Mouse (Mus musculus) MEL (cell line): ENCODE results near the gene Klf13. TPM values are rescaled to one million over a fixed set of nuclear protein-coding genes. Genes with fewer than 3 reads are reported as not detected.

ENCODE experiments used
- DNase-seq: peaks from one replicate; pipeline ENCODE4 v3.0.0; 2011; ENCODE audit warnings: low read depth, low spot score
- H3K27ac ChIP-seq: 2 replicates; pipeline ENCODE4 v1.5.1; 2012; ENCODE audit warnings: low read depth, mild to moderate bottlenecking, control low read depth, low read length, moderate library complexity; ENCODE audit not compliant: control insufficient read depth
- H3K27me3 ChIP-seq, 2 experiments: fragments of 150-350 bp in 1 of 2; sonication (generic) in 1 of 2; 2 replicates each; pipeline ENCODE4 v1.6.1; 2012; ENCODE audit warnings: low read length in 2 of 2, mild to moderate bottlenecking in 2 of 2, improper control_type of control experiment in 1 of 2, moderate library complexity in 1 of 2; ENCODE audit not compliant: insufficient read depth in 2 of 2, control insufficient read depth in 1 of 2
- H3K36me3 ChIP-seq, 2 experiments: 2 replicates each; pipeline ENCODE4 v1.6.1; 2012 to 2014; ENCODE audit warnings: low read length in 2 of 2, improper control_type of control experiment in 1 of 2, inconsistent platforms in 1 of 2, mild to moderate bottlenecking in 1 of 2; ENCODE audit not compliant: insufficient read depth in 2 of 2, control insufficient read depth in 1 of 2
- H3K4me1 ChIP-seq, 2 experiments: fragments of 150-350 bp in 1 of 2; sonication (generic) in 1 of 2; 2 replicates each; pipeline ENCODE4 v1.6.1; 2012; ENCODE audit warnings: low read length in 2 of 2, improper control_type of control experiment in 1 of 2, mild to moderate bottlenecking in 1 of 2; ENCODE audit not compliant: insufficient read depth in 2 of 2, control insufficient read depth in 1 of 2
- H3K4me3 ChIP-seq, 2 experiments: fragments of 150-350 bp in 1 of 2; sonication (generic) in 1 of 2; 2 replicates each; pipeline ENCODE4 v1.5.1; 2012; ENCODE audit warnings: low read depth in 2 of 2, low read length in 2 of 2, mild to moderate bottlenecking in 2 of 2, moderate library complexity in 2 of 2, control low read depth in 1 of 2, improper control_type of control experiment in 1 of 2; ENCODE audit not compliant: control insufficient read depth in 1 of 2, insufficient read depth in 1 of 2
- H3K79me2 ChIP-seq: 2 replicates; pipeline ENCODE4 v1.6.1; 2012; ENCODE audit warnings: mild to moderate bottlenecking, low read length, moderate library complexity; ENCODE audit not compliant: control insufficient read depth, poor library complexity, insufficient read depth
- H3K9ac ChIP-seq: 2 replicates; pipeline ENCODE4 v1.6.1; 2012; ENCODE audit warnings: low read depth, mild to moderate bottlenecking, control low read depth, low read length, moderate library complexity; ENCODE audit not compliant: control insufficient read depth, poor library complexity, severe bottlenecking
- H3K9me3 ChIP-seq: fragments of 150-350 bp; sonication (generic); replicated peaks from 2 replicates; pipeline ENCODE4 v1.6.1; 2012; ENCODE audit warnings: mild to moderate bottlenecking, low read length, improper control_type of control experiment, moderate library complexity; ENCODE audit not compliant: insufficient read depth
- BHLHE40 ChIP-seq: IDR thresholded peaks from 2 replicates; pipeline ENCODE4 v1.6.1; 2012; ENCODE audit warnings: low read depth, mild to moderate bottlenecking, inconsistent platforms, low read length, improper control_type of control experiment, borderline replicate concordance
- CTCF ChIP-seq, 3 experiments: IDR thresholded peaks in 2 of 3; conservative IDR thresholded peaks in 1 of 3; 2 replicates each; pipeline ENCODE4 v1.5.1; 2011 to 2012; ENCODE audit warnings: low read length in 3 of 3, low read depth in 2 of 3, mild to moderate bottlenecking in 2 of 3, improper control_type of control experiment in 1 of 3, inconsistent platforms in 1 of 3, mixed read lengths in 1 of 3, moderate library complexity in 1 of 3; ENCODE audit not compliant: control insufficient read depth in 1 of 3, insufficient read depth in 1 of 3, poor library complexity in 1 of 3, severe bottlenecking in 1 of 3
- EP300 ChIP-seq, 2 experiments: IDR thresholded peaks; 2 replicates each; pipeline ENCODE4 v1.6.1; 2011; ENCODE audit warnings: improper control_type of control experiment in 2 of 2, low read length in 2 of 2, low read depth in 1 of 2, mild to moderate bottlenecking in 1 of 2
- HCFC1 ChIP-seq: IDR thresholded peaks from 2 replicates; pipeline ENCODE4 v1.6.1; 2012; ENCODE audit warnings: low read depth, mild to moderate bottlenecking, inconsistent platforms, low read length, improper control_type of control experiment, moderate library complexity
- MEF2A ChIP-seq: IDR thresholded peaks from 2 replicates; pipeline ENCODE4 v1.6.1; 2014; ENCODE audit warnings: low read depth, mild to moderate bottlenecking, inconsistent platforms, low read length, improper control_type of control experiment; ENCODE audit not compliant: poor library complexity, insufficient replicate concordance, severe bottlenecking; ENCODE audit errors: extremely low read depth
- NELFE ChIP-seq: IDR thresholded peaks from 2 replicates; pipeline ENCODE4 v1.6.1; 2011; ENCODE audit warnings: low read depth, low read length, improper control_type of control experiment
- RAD21 ChIP-seq: IDR thresholded peaks from 2 replicates; pipeline ENCODE4 v1.6.1; 2011; ENCODE audit warnings: mild to moderate bottlenecking, low read depth, low read length, improper control_type of control experiment
- SMC3 ChIP-seq: IDR thresholded peaks from 2 replicates; pipeline ENCODE4 v1.6.1; 2011; ENCODE audit warnings: low read depth, low read length, improper control_type of control experiment
- UBTF ChIP-seq: IDR thresholded peaks from 2 replicates; pipeline ENCODE4 v1.6.1; 2012; ENCODE audit warnings: low read depth, mild to moderate bottlenecking, inconsistent platforms, low read length, improper control_type of control experiment, moderate library complexity, borderline replicate concordance; ENCODE audit not compliant: insufficient read depth
- USF1 ChIP-seq: IDR thresholded peaks from 2 replicates; pipeline ENCODE4 v1.6.1; 2014; ENCODE audit warnings: low read depth, mild to moderate bottlenecking, inconsistent platforms, low read length, improper control_type of control experiment, moderate library complexity
- ZC3H11A ChIP-seq: IDR thresholded peaks from 2 replicates; pipeline ENCODE4 v1.6.1; 2012; ENCODE audit warnings: low read depth, mild to moderate bottlenecking, inconsistent platforms, low read length, improper control_type of control experiment
- ZKSCAN1 ChIP-seq: IDR thresholded peaks from 2 replicates; pipeline ENCODE4 v1.6.1; 2012; ENCODE audit warnings: low read depth, mild to moderate bottlenecking, inconsistent platforms, low read length, improper control_type of control experiment, moderate library complexity
- ZNF384 ChIP-seq: IDR thresholded peaks from 2 replicates; pipeline ENCODE4 v1.6.1; 2012; ENCODE audit warnings: low read depth, mild to moderate bottlenecking, inconsistent platforms, low read length, improper control_type of control experiment
- polyA plus RNA-seq, 2 experiments: library from polyadenylated mRNA; stranded (reverse) in 1 of 2; unstranded in 1 of 2; fragments of >175 nt in 1 of 2; fragments of >200 nt in 1 of 2; gene quantifications; 2 replicates each; pipeline versions ENCODE4 v1.2.1 to v1.2.4; 2012; ENCODE audit warnings: low replicate concordance in 2 of 2, low read depth in 1 of 2; ENCODE audit not compliant: insufficient read length in 2 of 2, insufficient read depth in 1 of 2, missing spikeins in 1 of 2
- total RNA-seq: library from RNA; depleted of rRNA; stranded (reverse); fragments of 300-350 nt; gene quantifications from 2 replicates; pipeline ENCODE4 v1.2.3, GENCODE M21; 2012

Gene Klf13
- total and polyA plus RNA-seq, 3 experiments = 21.6 to 118 (median 26.9) TPM

- no peaks in the 10 kb centered on the region for H3K9me3 ChIP-seq
- no peaks in the 10 kb centered on the region for H3K36me3 ChIP-seq
- H3K4me1 ChIP-seq = 0 out of 4 replicates have a peak, but pooled peaks cover 0 to 3% of the 10 kb centered on the region in 2 experiments
- no peak overlapping the region for H3K9ac ChIP-seq
- no peaks in the 10 kb centered on the region for H3K79me2 ChIP-seq
- TF ChIP-seq MEF2A (no peak), SMC3 (peak; percentile 18; the same call in 1 of the 2 replicates)
- no peaks in the 10 kb centered on the region for H3K27me3 ChIP-seq
- H3K4me3 ChIP-seq = no peak overlapping the region
- H3K27ac ChIP-seq = no peak overlapping the region
- DNase-seq = no peak
Measured at GRCm38 (mm10) chr7:63964121-63964520, 25.4 kb upstream of the Klf13 start.

- no peaks in the 10 kb centered on the region for H3K9me3 ChIP-seq
- H3K27me3 ChIP-seq = no peaks in the 10 kb centered on the region
- no peak for TF ChIP-seq UBTF
- no peak for TF ChIP-seq EP300 (IDR thresholded peaks at IDR 0.05; ENCODE audit: low read depth in 1 of 2, low read length in 2 of 2)
- TF ChIP-seq HCFC1 = no peak
- TF ChIP-seq ZKSCAN1 = no peak
- TF ChIP-seq ZNF384 = no peak
- TF ChIP-seq BHLHE40 = no peak
- TF ChIP-seq USF1 = no peak
- no peak for TF ChIP-seq ZC3H11A
- TF ChIP-seq RAD21 = no peak
- no peak for TF ChIP-seq CTCF (IDR thresholded peaks at IDR 0.05 in 2 of 3, conservative IDR thresholded peaks at IDR 0.05 in 1 of 3; ENCODE audit: control insufficient read depth in 1 of 3, insufficient read depth in 1 of 3, low read depth in 2 of 3, low read length in 3 of 3, poor library complexity in 1 of 3, severe bottlenecking in 1 of 3)
- TF ChIP-seq NELFE = no peak
- no peaks in the 10 kb centered on the region for H3K79me2 ChIP-seq
- H3K4me3 ChIP-seq = no peak overlapping the region
- no peak for DNase-seq
- no peak overlapping the region for H3K9ac ChIP-seq
- no peaks in the 10 kb centered on the region for H3K36me3 ChIP-seq
- 0 out of 4 replicates have a peak, but pooled peaks cover 0 to 3% of the 10 kb centered on the region in 2 experiments for H3K4me1 ChIP-seq
- H3K27ac ChIP-seq = no peak overlapping the region
Measured at GRCm38 (mm10) chr7:63963632-63964031, 24.9 kb upstream of the Klf13 start.
